Mouse (Mus musculus) heart, postnatal 0 days (tissue): Measurements from ENCODE around the gene Pip5k1b.

ENCODE experiments used
- CTCF ChIP-seq: IDR thresholded peaks from 2 replicates; pipeline ENCODE4 v1.5.1; 2016; ENCODE audit warnings: antibody characterized with exemption, control low read depth, low read depth
- EP300 ChIP-seq: IDR thresholded peaks from 2 replicates; pipeline ENCODE4 v1.6.1; 2016; ENCODE audit warnings: antibody characterized with exemption, low read depth

- TF ChIP-seq CTCF (no peak), EP300 (no peak)
Measured at GRCm38 (mm10) chr19:24378470-24378869, 177.2 kb downstream of the Pip5k1b start.
